Mouse (Mus musculus) left cerebral cortex, postnatal 25 days (tissue): ENCODE data around the gene Fmnl2. TPM values are rescaled to one million over a fixed set of nuclear protein-coding genes. Genes with fewer than 3 reads are reported as not detected.
A peak's percentile ranks its signal among the peaks of the same experiment; 100 is the strongest.

ENCODE experiments used
- DNase-seq, 2 experiments: peaks; one replicate each; pipeline ENCODE4 v3.0.0; 2022; ENCODE audit warnings: low spot score in 2 of 2, mixed read lengths in 1 of 2
- intact Hi-C: fragments of 180-260 bp; cut with DNase I; formaldehyde crosslinking; loops from one replicate; pipeline ENCODE4 v1.15.1; 2025
- total RNA-seq, 2 experiments: library from RNA; stranded (reverse); gene quantifications; 2 replicates each; pipeline ENCODE4 v1.2.3; 2021

Gene Fmnl2
- total RNA-seq, 2 experiments from 2014 or later, result 45.5 to 46.8 TPM

DNA sequence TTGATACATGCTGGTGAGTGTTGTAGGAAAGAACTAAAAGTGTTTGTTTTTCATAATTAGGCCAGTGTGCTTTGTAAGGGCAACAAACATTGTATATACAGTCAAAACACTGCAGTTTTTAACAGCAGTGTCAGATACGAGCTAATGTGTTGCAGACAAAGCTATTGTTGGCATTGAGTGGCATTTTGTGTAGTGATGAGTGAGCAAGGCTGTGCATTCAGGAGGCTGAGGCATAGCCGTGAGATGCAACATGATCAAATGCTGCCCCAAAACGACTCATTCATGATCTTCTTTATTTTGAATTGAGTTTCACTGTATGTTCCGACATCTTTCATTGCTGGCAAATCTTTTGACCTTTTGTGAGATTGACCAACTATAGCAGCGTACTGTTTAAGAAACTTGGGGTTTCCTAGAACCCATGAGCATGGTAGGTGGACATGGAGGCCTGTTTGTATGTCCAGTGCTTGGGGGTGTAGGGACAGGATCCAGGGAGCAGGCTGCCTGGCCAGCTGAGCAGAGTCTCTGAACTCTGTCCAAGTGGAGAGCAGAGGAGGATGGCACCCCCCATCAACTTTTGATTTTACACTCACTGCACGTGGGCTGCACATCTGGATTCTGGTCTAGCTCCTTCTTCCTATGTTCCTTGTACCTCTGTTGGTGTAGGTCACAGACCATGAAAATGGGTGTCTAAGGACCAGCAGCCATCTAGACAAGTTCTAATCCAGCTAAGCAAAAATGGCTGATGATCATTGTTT lies 120.4 kb downstream of the Fmnl2 start:
- no peak for DNase-seq
- intact Hi-C loops, result loop anchor here (1.0 kb wide), 1 partner anchor 18 kb away; no protein-coding TSS in a partner anchor

DNA sequence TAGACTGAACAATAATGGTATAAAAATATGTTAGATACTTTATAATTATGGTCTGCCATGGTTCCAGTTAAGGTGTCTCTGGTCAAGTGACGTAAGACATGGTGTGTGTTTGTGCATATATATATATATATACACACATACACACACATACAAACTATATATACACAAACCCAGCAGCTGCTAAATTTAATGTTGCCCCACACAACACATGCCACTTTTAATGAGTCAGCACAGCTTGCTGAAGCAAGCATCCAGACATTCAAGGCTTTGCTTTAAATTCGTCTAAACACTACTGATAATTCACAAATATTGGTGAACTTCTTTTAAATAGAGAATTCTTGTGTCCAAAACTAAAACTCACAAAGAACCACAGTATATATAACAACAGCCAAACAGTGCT lies 121.1 kb downstream of the Fmnl2 start:
- peak in 1 of 2 experiments; percentile 77 for DNase-seq
- intact Hi-C loops, result loop anchor here (1.0 kb wide), 1 partner anchor 18 kb away; no protein-coding TSS in a partner anchor

DNA sequence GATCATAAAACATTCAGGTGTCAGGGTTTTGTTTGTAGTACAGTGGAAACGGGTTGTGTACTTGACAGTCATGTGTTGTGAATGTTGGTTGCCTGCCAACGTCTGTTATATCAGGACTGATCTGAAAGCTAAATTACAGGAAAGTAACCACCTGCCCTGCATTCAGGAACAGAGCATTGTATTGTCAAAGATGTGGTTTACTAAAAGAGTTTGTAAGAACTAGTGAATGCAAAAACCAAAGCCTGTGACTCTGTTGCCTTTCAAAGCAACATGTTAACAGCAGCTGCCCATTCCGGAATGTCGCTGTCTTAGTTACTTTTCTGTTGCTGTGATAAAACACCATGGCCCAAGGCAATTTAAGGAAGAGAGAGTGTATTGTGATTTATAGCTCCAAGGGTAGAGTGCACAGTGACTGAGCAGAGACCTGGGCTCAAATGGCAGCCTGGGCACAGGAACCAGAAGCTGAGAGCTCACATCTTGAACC lies 121.7 kb downstream of the Fmnl2 start:
- intact Hi-C loops, result no loop called here

DNA sequence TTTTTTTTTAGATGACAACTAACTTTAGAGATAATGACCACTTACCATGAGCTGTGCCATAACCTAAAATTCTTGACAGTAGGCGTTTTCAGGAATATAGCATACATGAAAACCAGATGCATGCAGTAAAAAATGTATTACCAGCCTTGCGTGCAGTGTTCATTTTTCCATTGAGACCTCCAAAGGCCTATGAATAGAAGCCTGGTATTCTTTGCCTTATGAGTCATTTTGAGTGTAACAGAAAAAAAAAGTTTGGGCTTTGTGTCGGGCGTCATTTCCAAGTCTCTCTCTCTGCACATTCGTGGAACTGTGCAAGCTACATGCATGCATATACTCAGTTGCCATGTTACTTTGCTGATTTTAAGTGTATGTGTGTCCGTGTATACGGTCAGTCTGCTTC lies 123.5 kb downstream of the Fmnl2 start:
- peak in 1 of 2 experiments; percentile 52 for DNase-seq
- intact Hi-C loops, result no loop called here

More for the DNA sequence above, 121.7 kb downstream of the Fmnl2 start:
- DNase-seq, result no peak

DNA sequence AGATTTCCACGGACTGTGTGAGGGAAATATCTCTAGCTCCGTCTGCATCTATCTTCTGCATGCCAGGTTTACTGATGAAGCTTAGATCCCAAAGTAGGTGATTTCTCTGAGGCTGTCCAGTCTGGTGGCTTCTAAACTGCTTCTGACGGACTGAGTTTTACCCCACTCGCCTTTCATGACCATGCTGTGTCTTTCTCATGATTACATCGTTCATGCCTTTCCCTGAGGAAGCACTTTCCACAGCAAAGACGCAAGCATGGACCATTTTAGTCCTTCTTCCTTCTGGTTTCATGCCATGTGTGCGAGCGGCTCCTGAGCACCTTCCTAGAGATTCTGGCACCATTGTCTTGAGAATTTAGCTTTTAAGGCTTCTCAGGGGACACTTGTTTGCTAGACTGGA lies 123.9 kb downstream of the Fmnl2 start:
- intact Hi-C loops, result no loop called here

DNA sequence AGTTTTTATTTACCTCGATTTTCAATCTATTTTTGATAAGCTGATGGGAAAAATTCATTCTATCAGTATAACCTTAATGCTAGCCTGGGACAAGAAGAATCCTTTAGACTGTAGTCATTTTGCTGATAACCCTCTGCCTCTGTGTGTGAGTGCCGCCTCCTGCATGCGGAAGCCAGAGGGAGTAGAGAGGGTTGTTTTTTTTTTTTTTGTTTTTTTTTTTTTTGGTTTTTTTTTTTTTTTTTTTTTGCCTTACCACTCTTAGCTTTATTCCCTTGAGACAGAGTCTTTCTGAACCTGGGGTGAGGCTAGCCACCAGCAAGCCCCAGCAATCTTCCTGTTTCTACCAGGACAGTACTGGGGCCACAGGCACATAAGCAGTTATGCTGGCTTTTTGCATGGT lies 124.8 kb downstream of the Fmnl2 start:
- intact Hi-C loops, result no loop called here
- DNase-seq, result no peak

More for the DNA sequence above, 123.9 kb downstream of the Fmnl2 start:
- DNase-seq, result no peak

DNA sequence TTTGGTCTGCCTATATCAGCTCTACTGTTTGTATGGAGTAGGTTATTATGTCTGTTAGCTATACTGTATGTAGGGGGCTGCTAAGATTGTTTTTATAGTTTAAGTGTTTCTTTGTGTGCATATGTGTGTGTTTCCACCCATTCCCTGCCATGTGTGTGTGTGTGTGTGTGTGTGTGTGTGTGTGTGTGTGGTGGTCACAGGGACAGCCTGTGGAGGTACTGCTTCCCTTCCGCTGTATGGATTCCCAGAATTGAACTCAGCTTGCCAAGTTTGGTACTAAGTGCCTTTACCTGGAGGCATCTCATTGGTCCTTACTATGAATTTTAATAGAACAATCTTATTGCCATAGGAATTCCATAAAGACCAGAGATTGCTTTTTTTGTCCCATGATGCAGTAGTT lies 126.9 kb downstream of the Fmnl2 start:
- no peak for DNase-seq
- intact Hi-C loops, result no loop called here

DNA sequence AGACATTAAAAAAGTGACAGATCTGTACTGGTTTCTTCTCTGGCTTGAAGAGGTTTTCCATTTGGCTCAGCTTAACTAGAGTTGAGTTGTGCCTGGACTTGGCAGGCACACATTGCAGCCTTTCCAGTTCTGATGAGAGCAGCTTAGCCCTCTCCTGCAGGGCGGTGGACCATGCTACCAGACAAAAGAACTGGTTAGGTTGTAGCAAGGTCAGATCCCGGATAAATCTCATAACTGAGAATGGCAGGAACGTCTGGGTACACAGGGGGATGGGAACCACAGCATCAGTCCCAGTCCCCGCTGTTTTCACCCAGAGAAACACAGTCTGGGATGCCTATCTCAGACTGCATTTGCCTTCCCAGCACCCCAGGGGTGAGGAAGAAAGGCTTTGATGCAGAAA lies 127.5 kb downstream of the Fmnl2 start:
- intact Hi-C loops, result loop anchor here (5.0 kb wide), 1 partner anchor 128 kb away; the partner anchor contains the start of gene Fmnl2

DNA sequence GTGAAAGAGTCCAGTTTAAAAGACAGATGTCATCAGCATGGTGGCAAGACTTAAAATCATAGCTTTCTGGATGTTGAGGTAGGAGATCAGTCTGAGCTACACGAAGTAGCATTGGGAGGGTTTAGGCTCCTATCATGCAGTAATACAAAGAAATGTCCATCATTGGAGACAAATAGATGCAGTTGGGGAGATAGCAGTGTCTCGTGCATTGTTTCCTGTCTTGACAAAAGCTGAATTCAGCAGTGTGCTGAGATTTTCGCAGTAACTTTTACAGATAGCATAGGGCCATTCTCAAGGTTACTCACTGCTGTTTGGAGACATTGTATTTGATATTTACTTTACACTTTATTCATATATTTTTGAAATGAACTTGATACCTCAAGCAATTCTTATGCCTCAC lies 128.7 kb downstream of the Fmnl2 start:
- intact Hi-C loops, result loop anchor here (5.0 kb wide), 1 partner anchor 129 kb away; the partner anchor contains the start of gene Fmnl2
- DNase-seq, result no peak

More for the DNA sequence above, 127.5 kb downstream of the Fmnl2 start:
- DNase-seq, result peak in 1 of 2 experiments; percentile 49

DNA sequence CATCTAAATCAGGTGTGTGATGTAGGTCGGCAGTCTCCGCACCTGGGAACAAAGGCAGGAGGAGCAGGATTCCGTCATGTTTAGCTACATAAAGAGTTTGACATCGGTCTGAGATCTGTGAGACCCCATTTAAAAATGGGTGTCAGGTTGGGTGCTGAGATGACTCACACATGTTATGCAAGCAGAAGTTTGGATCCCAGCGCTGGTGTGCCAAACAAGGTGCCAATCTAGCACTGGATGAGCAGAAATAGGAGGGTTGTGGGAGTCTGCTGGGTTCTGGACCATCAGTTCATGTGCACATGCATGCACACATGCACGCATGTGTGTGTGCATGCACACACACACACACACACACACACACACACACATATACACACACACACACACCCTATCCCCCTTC lies 129.4 kb downstream of the Fmnl2 start:
- peak in 1 of 2 experiments; percentile 49 for DNase-seq
- intact Hi-C loops, result loop anchor here (5.0 kb wide), 1 partner anchor 130 kb away; the partner anchor contains the start of gene Fmnl2

DNA sequence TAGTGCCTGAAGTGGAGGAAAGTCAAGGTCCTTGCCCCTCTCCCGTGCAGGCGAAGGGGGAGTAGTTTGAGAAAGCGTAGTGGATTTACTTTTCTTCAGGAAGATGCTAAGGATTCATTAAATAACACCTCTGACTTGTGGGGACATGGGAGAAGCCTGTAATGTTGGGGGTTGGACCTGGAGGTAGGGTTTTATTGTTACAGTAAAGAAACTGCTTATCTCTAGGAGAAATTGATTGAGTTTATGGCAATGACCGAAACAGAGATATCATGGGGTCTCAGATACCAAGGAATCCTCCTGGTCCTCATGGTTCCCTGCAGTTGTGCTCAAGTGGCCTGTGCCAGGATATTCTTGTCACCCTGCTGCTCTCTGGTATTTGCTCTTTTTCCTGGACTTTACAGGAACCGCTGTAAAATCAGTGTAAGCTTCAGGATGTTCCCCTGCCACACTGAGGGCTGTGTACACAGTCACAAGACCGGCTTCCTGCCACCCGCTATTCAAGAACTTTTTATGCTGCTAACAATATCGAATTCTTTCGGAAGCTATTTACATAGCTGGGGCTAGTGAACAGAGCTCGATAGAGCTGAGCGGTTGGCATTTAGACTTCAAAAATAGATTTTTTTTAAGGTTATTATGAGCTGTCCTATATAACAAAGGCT lies 130.1 kb downstream of the Fmnl2 start:
- no peak for DNase-seq
- intact Hi-C loops, result loop anchor here (5.0 kb wide), 1 partner anchor 130 kb away; the partner anchor contains the start of gene Fmnl2

DNA sequence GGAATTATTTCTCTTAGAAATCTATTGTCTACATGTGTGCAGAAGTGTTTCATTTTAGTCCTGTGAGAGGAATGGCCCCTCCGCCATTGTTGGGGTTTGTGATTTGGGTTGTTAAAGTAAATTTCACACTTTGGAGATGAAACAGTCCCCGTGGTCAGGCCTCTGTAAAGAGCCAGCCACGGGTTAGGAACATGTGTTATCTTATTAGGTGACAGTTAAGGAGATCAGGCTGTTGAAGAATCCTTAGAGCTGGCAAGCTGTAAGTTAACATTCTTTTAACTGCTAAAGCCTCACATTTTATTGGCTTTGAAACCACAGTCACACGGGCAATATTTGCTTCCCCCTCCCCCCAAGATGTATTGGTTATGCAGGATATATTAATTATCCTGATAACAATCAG lies 131.7 kb downstream of the Fmnl2 start:
- intact Hi-C loops, result loop anchor here (5.0 kb wide), 1 partner anchor 132 kb away; the partner anchor contains the start of gene Fmnl2
- no peak for DNase-seq

DNA sequence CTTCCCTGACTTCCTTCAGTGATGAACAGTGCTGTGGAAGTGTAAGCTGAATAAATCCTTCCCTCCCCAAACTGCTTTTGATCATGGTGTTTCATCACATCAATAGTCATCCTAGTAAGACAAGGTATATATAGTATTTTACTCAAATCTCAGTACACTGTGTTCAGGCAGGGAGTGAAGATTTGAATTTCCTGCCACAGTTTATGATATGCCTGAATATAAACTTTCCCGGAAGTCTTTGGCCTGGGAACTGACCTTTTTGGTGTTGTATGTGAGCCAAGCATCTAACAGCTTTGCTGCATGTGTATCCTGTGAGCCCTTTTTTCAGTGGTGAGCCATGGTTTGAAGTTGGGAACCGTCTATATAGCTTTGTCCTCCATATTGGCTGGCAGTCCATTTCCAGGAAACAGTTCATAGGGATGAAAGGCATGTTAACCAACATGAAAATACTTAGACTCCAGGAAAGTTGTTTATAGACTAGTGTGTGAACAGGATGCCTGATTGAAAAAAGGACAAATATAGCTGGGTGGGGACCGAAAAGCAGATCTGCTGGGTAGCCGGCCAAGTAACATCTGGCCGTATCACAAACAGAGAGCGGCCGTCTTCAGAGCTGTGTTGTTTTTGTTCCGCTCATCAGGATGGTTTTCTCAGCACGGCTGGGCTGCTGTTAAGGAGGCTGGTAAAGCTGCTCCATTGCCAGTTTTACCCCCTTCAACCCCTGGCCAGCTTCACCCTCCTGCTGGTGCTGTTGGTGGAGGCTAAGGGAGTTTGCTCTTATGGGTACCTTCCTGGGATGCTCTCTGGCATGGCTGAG lies 133.4 kb downstream of the Fmnl2 start:
- intact Hi-C loops, result no loop called here
- DNase-seq, result no peak

DNA sequence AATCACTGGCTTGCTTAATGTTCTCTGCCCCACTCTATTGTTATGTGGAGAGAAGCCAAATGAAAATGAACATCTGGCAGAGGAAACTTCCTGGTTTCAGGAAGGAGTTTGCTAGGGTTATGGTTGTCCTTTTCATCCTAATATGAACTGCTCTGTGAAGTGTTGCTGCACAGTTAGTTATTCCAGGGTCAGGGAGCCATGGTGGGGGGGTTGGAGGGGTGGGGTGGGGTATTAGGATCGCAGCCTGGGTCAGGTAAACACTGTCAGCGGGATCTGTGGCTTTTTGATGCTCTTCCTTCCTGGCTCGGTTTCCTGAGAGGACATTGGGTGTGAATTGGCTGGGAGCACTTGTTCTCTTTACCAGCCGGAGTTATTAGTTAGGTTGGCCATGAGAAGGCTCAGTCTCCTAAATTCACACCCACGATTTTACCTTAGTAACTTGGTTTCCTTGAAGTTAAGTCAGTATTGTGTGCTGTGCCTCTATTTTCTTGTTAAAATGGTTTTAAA lies 134.1 kb downstream of the Fmnl2 start:
- DNase-seq, result no peak
- intact Hi-C loops, result no loop called here

DNA sequence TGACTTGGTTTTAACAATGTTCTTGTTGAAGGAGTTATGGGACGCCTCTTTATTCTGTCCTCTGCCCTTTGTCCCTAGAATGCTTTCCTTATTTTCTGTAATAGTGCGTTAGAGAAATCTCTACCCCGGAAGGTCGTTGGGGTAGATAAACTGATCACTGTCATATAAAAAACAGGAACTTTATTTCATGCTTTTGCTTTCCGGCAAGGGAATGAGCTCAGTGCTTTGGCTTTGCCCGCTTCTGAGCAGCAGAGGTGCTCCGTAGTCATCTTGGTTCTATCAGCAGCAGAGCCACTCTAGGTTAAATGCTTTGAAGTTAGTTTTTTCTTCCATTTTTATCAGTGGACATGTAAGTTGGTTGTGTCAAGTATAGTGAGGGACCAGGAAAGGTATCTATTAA lies 135.6 kb downstream of the Fmnl2 start:
- intact Hi-C loops, result no loop called here
- DNase-seq, result no peak

DNA sequence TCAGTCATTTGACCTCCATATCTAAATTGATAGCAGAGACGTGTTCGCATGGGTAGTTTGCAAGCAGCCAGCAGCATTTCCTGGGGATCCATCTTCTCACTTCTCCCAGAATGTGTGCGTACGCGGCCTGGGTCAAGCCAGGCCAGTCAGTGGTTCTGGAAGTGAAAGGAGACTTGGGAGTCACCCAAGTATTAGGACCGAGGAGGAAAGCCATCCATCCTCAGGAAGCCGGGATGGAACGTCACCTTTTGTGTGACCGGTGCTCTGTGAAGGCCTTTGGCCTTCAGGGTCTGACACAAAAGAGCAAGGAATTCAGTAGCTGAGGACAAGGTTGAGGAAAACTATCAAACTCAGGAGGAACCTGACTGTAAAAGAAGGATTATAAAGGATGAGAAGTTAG lies 136.9 kb downstream of the Fmnl2 start:
- intact Hi-C loops, result no loop called here
- DNase-seq, result no peak

DNA sequence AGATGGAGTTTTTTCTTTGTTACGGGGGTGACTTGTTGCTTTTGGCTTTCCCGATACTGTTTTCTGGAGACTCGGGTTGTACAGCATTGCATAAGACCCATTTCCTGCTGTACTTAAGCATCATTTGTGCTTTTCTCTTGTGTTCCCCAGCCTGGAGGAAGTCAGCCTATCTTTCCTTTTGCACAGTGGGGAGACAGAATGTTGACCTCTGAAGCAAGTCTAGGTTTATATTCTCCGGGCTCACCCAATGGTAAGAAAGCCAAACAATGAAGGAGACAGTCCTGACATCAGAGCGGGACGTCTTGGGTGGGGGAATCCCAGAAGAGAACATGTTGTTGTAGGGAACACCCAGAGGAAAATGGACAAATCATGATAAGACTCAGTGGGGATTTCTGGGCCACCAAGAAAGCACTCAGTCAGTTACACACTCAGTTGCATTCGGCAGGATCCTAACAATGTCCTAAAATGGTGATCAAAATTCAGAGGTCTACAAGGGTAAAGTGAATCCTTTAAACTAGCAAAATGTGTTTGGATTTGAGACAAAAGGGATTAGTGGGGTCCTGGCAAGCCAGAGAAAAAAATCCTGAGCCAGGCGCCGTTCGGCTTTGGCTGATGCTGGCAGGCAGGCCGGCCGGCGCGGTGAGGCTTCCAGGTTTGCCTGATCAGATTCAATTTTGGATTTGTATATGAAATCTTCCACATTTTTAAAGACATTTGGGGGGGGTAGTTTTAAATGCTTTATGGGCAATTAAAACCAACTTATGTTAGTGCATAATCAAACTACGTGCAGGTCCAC lies 140.5 kb downstream of the Fmnl2 start:
- intact Hi-C loops, result no loop called here

DNA sequence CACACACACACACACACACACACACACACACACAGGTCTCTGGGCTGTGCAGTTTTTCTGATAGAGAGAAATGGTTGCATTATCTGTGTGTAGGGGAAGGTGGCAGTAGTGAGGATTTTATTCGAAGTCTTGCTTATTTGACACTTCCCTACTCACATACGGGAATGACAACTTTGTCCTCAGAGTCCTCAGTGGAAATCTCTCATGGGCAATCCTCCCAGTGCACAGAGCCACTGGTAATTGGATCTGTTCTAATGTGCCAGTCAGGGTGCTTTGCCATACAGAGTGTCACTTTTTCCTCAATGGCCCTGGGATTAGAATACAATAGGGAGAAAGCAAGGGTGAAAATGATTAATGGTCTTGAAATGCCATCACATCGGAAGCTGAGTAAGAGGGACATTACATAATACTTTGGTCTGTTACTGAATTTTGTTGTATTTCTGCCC lies 141.9 kb downstream of the Fmnl2 start:
- no peak for DNase-seq
- intact Hi-C loops, result no loop called here

More for the DNA sequence above, 140.5 kb downstream of the Fmnl2 start:
- no peak for DNase-seq

DNA sequence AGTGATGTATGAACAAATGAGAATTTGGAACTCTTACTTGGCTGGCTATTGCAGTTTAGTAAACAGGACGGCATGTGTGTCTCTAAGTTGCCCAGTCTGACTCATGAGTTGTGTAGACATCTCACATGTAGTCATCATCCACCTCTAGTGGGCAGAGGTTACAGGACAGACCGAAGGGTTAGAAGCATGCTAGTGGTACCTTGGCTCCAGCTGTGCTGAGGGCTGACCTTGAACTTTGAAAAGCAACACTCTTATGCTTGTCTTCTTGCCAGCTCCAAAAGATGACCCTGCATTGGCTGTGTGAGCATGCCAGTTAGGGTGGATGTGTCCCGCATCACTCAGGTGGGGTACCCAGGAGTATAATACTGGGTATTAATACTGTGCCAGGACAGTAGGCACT lies 142.8 kb downstream of the Fmnl2 start:
- intact Hi-C loops, result no loop called here
- DNase-seq, result no peak
